Mouse (Mus musculus): ENCODE measurements around the gene Jazf1.

DNA sequence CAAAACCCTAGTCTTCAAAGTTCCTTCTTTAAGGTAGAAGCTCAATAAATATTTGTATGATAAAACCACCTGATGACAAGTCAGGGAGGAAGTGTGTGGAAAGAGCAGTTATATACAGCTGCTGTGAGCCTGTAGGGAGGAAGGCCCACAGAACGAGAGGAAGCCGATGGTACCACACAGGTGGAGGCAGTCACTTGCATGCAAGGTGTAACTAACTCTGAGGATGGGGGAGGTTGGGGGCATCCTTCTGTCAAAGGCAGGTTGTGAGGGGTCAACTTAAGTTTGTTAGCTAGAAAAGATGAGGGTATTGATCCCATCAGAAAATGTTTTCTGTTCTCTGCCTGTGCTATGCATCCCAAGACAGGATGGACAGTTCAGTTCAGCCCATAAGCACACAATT, 200.1 kb downstream of the Jazf1 start:
- no peak for TF ChIP-seq CTCF (IDR thresholded peaks at IDR 0.05; ENCODE audit: borderline replicate concordance, control insufficient read depth, extremely low read depth, insufficient read depth, low read length, poor library complexity)
- no peak for TF ChIP-seq POLR2A (IDR thresholded peaks at IDR 0.05; ENCODE audit: control insufficient read depth, extremely low read depth, insufficient read depth, low read length, poor library complexity)
